Mouse (Mus musculus) liver, postnatal 0 days (tissue): ENCODE data around the gene Lmna. TPM values are rescaled to one million over a fixed set of nuclear protein-coding genes. Genes with fewer than 3 reads are reported as not detected.
A peak's percentile ranks its signal among the peaks of the same experiment; 100 is the strongest.

Source experiments
- ATAC-seq: fragments of 200-750 bp; cut with Nextera tagmentation; 2 replicates; pipeline ENCODE4 v1.8.0; 2017; ENCODE audit warnings: mild to moderate bottlenecking, moderate library complexity
- DNase-seq: peaks from one replicate; pipeline ENCODE4 v3.0.0-alpha.2; 2016
- H3K27ac ChIP-seq: fragments of 300-500 bp; sonication (generic); 2 replicates; pipeline ENCODE4 v1.5.1; 2014; ENCODE audit warnings: antibody characterized with exemption, moderate library complexity, mild to moderate bottlenecking, low read depth
- H3K27me3 ChIP-seq: fragments of 300-500 bp; sonication (generic); 2 replicates; pipeline ENCODE4 v1.6.1; 2014; ENCODE audit warnings: low read length, control low read depth, mixed read lengths; ENCODE audit not compliant: insufficient read depth
- H3K36me3 ChIP-seq: fragments of 300-500 bp; sonication (generic); replicated peaks from 2 replicates; pipeline ENCODE4 v1.6.1; 2014; ENCODE audit warnings: mild to moderate bottlenecking, control low read depth, low read length, moderate library complexity, mixed read lengths; ENCODE audit not compliant: insufficient read depth
- H3K4me1 ChIP-seq: fragments of 300-500 bp; sonication (generic); 2 replicates; pipeline ENCODE4 v1.6.1; 2014; ENCODE audit warnings: antibody characterized with exemption, mild to moderate bottlenecking, control low read depth; ENCODE audit not compliant: insufficient read depth
- H3K4me2 ChIP-seq: fragments of 300-500 bp; sonication (generic); 2 replicates; pipeline ENCODE4 v1.6.1; 2014; ENCODE audit warnings: low read depth, mild to moderate bottlenecking, low read length, moderate library complexity, mixed read lengths
- H3K4me3 ChIP-seq: fragments of 300-500 bp; sonication (generic); 2 replicates; pipeline ENCODE4 v1.5.1; 2014; ENCODE audit warnings: low read depth, low read length
- H3K9ac ChIP-seq: fragments of 300-500 bp; sonication (generic); replicated peaks from 2 replicates; pipeline ENCODE4 v1.6.1; 2014; ENCODE audit warnings: mild to moderate bottlenecking, moderate library complexity
- H3K9me3 ChIP-seq: fragments of 300-500 bp; sonication (generic); 2 replicates; pipeline ENCODE4 v1.6.1; 2016; ENCODE audit warnings: mild to moderate bottlenecking, control low read depth, low read length, mixed read lengths
- CTCF ChIP-seq: sonication (generic); IDR thresholded peaks from 2 replicates; pipeline ENCODE4 v1.5.1; 2016; ENCODE audit warnings: antibody characterized with exemption, low read depth
- EP300 ChIP-seq: IDR thresholded peaks from 2 replicates; pipeline ENCODE4 v1.6.1; 2016; ENCODE audit warnings: antibody characterized with exemption, low read depth, mild to moderate bottlenecking
- WGBS: fragments of 180-500 bp; shearing (Covaris S2); extraction: QIAGEN DNeasy Blood & Tissue Kit; methylation state at CpG from one replicate; pipeline ENCODE4 v1.1.7; 2014; ENCODE audit not compliant: insufficient replicate concordance; 5-methylcytosine and 5-hydroxymethylcytosine counted together
- polyA plus RNA-seq: library from polyadenylated mRNA; unstranded; fragments of >200 nt; fragmentation: Nextera tagmentation; extraction: Ambion mirVana; gene quantifications from 2 replicates; pipeline ENCODE4 v1.2.1, GENCODE M21; 2015

Lmna gene
- polyA plus RNA-seq, 1 experiment from 2014 or later = 73.4 TPM

- Histone ChIP-seq H3K27me3 (peaks cover 7% of the 10 kb centered on the region; the same call in 1 of the 2 replicates), H3K4me2 (peak overlapping the region; percentile 68), H3K9me3 (no peaks in the 10 kb centered on the region), H3K36me3 (peaks cover 16% of the 10 kb centered on the region), H3K4me3 (peak overlapping the region; percentile 42), H3K27ac (peak overlapping the region; percentile 89), H3K4me1 (peaks cover 32% of the 10 kb centered on the region), H3K9ac (peak overlapping the region; percentile 65)
- DNase-seq = no peak
- WGBS = 44% methylated on average over 18 of the region's 18 CpGs
- peak; percentile 44 for ATAC-seq
- no peak for TF ChIP-seq EP300
- no peak for TF ChIP-seq CTCF
Measured at GRCm38 (mm10) chr3:88455588-88456264, 54.0 kb downstream of the Lmna start.

GRCm38 (mm10) chr3:88454762-88455587, 54.8 kb downstream of the Lmna start:
- Histone ChIP-seq H3K27ac (peak overlapping the region; percentile 89), H3K36me3 (peaks cover 20% of the 10 kb centered on the region), H3K27me3 (peaks cover 8% of the 10 kb centered on the region), H3K9ac (peak overlapping the region; percentile 65), H3K4me1 (peaks cover 27% of the 10 kb centered on the region), H3K9me3 (no peaks in the 10 kb centered on the region), H3K4me3 (peak overlapping the region; percentile 42), H3K4me2 (peak overlapping the region; percentile 68)
- no peak for TF ChIP-seq EP300
- no peak for TF ChIP-seq CTCF
- DNase-seq = no peak
- 23% methylated on average over 9 of the region's 9 CpGs for WGBS
- peak; percentile 20; the same call in 1 of the 2 replicates for ATAC-seq

- WGBS = 46% methylated on average over 8 of the region's 8 CpGs
- H3K4me3 ChIP-seq = peak overlapping the region; percentile 42; the same call in 1 of the 2 replicates
- peaks cover 33% of the 10 kb centered on the region for H3K4me1 ChIP-seq
- no peak for ATAC-seq
- TF ChIP-seq CTCF = no peak
- TF ChIP-seq EP300 = no peak
- H3K4me2 ChIP-seq = peak overlapping the region; percentile 68
- H3K9ac ChIP-seq = 0 out of 2 replicates have a peak overlapping the region, but pooled peaks have one; percentile 5
- DNase-seq = no peak
- H3K27me3 ChIP-seq = peaks cover 7% of the 10 kb centered on the region; the same call in 1 of the 2 replicates
- H3K27ac ChIP-seq = peak overlapping the region; percentile 89
- H3K36me3 ChIP-seq = peaks cover 21% of the 10 kb centered on the region
- no peaks in the 10 kb centered on the region for H3K9me3 ChIP-seq
Measured at GRCm38 (mm10) chr3:88453986-88454385, 55.8 kb downstream of the Lmna start.

- no peak overlapping the region for H3K9ac ChIP-seq
Measured at GRCm38 (mm10) chr3:88453369-88453768, 56.4 kb downstream of the Lmna start.

GRCm38 (mm10) chr3:88452716-88453115, 57.0 kb downstream of the Lmna start:
- H3K4me1 ChIP-seq = peaks cover 39% of the 10 kb centered on the region
- TF ChIP-seq EP300 = no peak
- TF ChIP-seq CTCF = no peak
- no peak overlapping the region for H3K27ac ChIP-seq
- no peak for DNase-seq
- H3K36me3 ChIP-seq = peaks cover 26% of the 10 kb centered on the region
- no peaks in the 10 kb centered on the region for H3K9me3 ChIP-seq
- no peak for ATAC-seq
- no peak overlapping the region for H3K4me3 ChIP-seq
- H3K27me3 ChIP-seq = peaks cover 4% of the 10 kb centered on the region; the same call in 1 of the 2 replicates
- H3K4me2 ChIP-seq = no peak overlapping the region
- no peak overlapping the region for H3K9ac ChIP-seq
- WGBS = 78% methylated on average over 6 of the region's 6 CpGs

More at GRCm38 (mm10) chr3:88453369-88453768, 56.4 kb downstream of the Lmna start:
- Histone ChIP-seq H3K9me3 (no peaks in the 10 kb centered on the region), H3K4me1 (peaks cover 33% of the 10 kb centered on the region), H3K27me3 (peaks cover 4% of the 10 kb centered on the region; the same call in 1 of the 2 replicates), H3K4me2 (no peak overlapping the region; the same call in 1 of the 2 replicates), H3K4me3 (no peak overlapping the region), H3K36me3 (peaks cover 23% of the 10 kb centered on the region), H3K27ac (no peak overlapping the region)
- DNase-seq = no peak
- TF ChIP-seq EP300 = no peak
- TF ChIP-seq CTCF = no peak
- ATAC-seq = no peak
- 27% methylated on average over 8 of the region's 8 CpGs for WGBS

- TF ChIP-seq CTCF = no peak
- no peak for TF ChIP-seq EP300
- Histone ChIP-seq H3K4me3 (no peak overlapping the region), H3K27me3 (peaks cover 4% of the 10 kb centered on the region; the same call in 1 of the 2 replicates), H3K36me3 (peaks cover 29% of the 10 kb centered on the region), H3K9ac (no peak overlapping the region), H3K9me3 (no peaks in the 10 kb centered on the region), H3K4me1 (peaks cover 41% of the 10 kb centered on the region), H3K27ac (no peak overlapping the region), H3K4me2 (no peak overlapping the region)
- no peak for DNase-seq
- 53% methylated on average over 5 of the region's 5 CpGs for WGBS
- ATAC-seq = no peak
Measured at GRCm38 (mm10) chr3:88452246-88452645, 57.5 kb downstream of the Lmna start.
